Comparison of ENCODE assay signal across 8 mouse cellular contexts in genomic region chr8:122917531-122918392, GRCm38 (mm10).
A peak's percentile ranks its signal among the peaks of the same experiment; 100 is the strongest.
DNase-seq lines count a peak whose midpoint lies in the region; ATAC-seq and TF ChIP-seq lines count a peak whose summit lies in the region.

No protein-coding gene starts in this region.

- TF ChIP-seq CTCF in gastrocnemius, adult 2 months (IDR thresholded peaks at IDR 0.05), result no peak

- intact Hi-C loops in gastrocnemius, adult 2 months (cut with DNase I), result no loop called here
- intact Hi-C loops in gastrocnemius, postnatal 14 days (cut with DNase I; ENCODE audit: low total_unique reads), result loop anchor here (5.0 kb wide), 1 partner anchor 130 kb away; no protein-coding TSS in a partner anchor

- peak overlapping the region; percentile 33 for H3K4me2 ChIP-seq in embryonic facial prominence, embryonic 13.5 days
- no peak overlapping the region for H3K4me2 ChIP-seq in kidney, embryonic 14.5 days (replicated peaks; ENCODE audit: low read depth, low read length)

- no peaks in the 10 kb centered on the region for H3K27me3 ChIP-seq in embryonic facial prominence, embryonic 13.5 days
- no peaks in the 10 kb centered on the region for H3K27me3 ChIP-seq in kidney, embryonic 14.5 days (ENCODE audit: control insufficient read depth, insufficient read depth, low read length)

- H3K9me3 ChIP-seq in embryonic facial prominence, embryonic 13.5 days, result no peaks in the 10 kb centered on the region
- no peaks in the 10 kb centered on the region for H3K9me3 ChIP-seq in kidney, embryonic 14.5 days (ENCODE audit: control insufficient read depth, low read length)

- H3K27ac ChIP-seq in gastrocnemius, adult 2 months, result peak overlapping the region; percentile 85
- H3K27ac ChIP-seq in embryonic facial prominence, embryonic 13.5 days, result peak overlapping the region; percentile 84
- H3K27ac ChIP-seq in kidney, embryonic 14.5 days (ENCODE audit: low read depth, low read length), result peak overlapping the region; percentile 30

- H3K36me3 ChIP-seq in embryonic facial prominence, embryonic 13.5 days, result peaks cover 16% of the 10 kb centered on the region
- peaks cover 22% of the 10 kb centered on the region; the same call in 1 of the 2 replicates for H3K36me3 ChIP-seq in kidney, embryonic 14.5 days (ENCODE audit: control insufficient read depth, insufficient read depth, low read length)

- H3K4me1 ChIP-seq in embryonic facial prominence, embryonic 13.5 days, result peaks cover 45% of the 10 kb centered on the region
- peaks cover 24% of the 10 kb centered on the region for H3K4me1 ChIP-seq in kidney, embryonic 14.5 days (ENCODE audit: control insufficient read depth, insufficient read depth, low read length)

- peak overlapping the region; percentile 15 for H3K4me3 ChIP-seq in gastrocnemius, adult 2 months
- no peak overlapping the region for H3K4me3 ChIP-seq in embryonic facial prominence, embryonic 13.5 days
- H3K4me3 ChIP-seq in kidney, embryonic 14.5 days (ENCODE audit: low read length), result no peak overlapping the region

- peak; percentile 60 for DNase-seq in gastrocnemius, adult 2 months
- no peak for DNase-seq in gastrocnemius, postnatal 14 days
- peak; percentile 53 to 68 for DNase-seq in lung, postnatal 4 days
- DNase-seq in adrenal gland, adult 2 months, result no peak
- DNase-seq in spleen, adult 18-20 months, result no peak

- ATAC-seq in CD4-positive, CD25-positive, alpha-beta regulatory T cell, adult 4 months, result peak; percentile 46
- ATAC-seq in embryonic facial prominence, embryonic 13.5 days (ENCODE audit: insufficient number of reproducible peaks, insufficient read depth, low FRiP score, low TSS enrichment, low read depth), result peak; percentile 80
- no peak for ATAC-seq in kidney, embryonic 14.5 days (ENCODE audit: low FRiP score, low TSS enrichment)

- H3K9ac ChIP-seq in embryonic facial prominence, embryonic 13.5 days, result peak overlapping the region; percentile 41; the same call in 1 of the 2 replicates
- H3K9ac ChIP-seq in kidney, embryonic 14.5 days (ENCODE audit: low read depth, low read length), result no peak overlapping the region

- 19% methylated on average over 11 of the region's 11 CpGs for WGBS in embryonic facial prominence, embryonic 13.5 days
- 46% methylated on average over 11 of the region's 11 CpGs for WGBS in kidney, embryonic 14.5 days

Comparison
In these comparisons a context has a peak if more than half of its experiments do, and no peak if none do; other contexts are left out.
1. DNase-seq: peak in gastrocnemius, adult 2 months (single experiment) and lung, postnatal 4 days (2 of 2); none in gastrocnemius, postnatal 14 days (single experiment), adrenal gland, adult 2 months (single experiment) and spleen, adult 18-20 months (0 of 2).
2. H3K27ac ChIP-seq: peak in every context shown above with its lines; median percentile 85 in gastrocnemius, adult 2 months; 84 in embryonic facial prominence, embryonic 13.5 days; 30 in kidney, embryonic 14.5 days.